Mouse (Mus musculus) adrenal gland (tissue): ENCODE results near the gene Gm10803.

ENCODE experiments used
- intact Hi-C: fragments of 180-260 bp; cut with DNase I; formaldehyde crosslinking; loops from one replicate; pipeline ENCODE4 v1.15.1; 2025

The Gm10803 gene

DNA sequence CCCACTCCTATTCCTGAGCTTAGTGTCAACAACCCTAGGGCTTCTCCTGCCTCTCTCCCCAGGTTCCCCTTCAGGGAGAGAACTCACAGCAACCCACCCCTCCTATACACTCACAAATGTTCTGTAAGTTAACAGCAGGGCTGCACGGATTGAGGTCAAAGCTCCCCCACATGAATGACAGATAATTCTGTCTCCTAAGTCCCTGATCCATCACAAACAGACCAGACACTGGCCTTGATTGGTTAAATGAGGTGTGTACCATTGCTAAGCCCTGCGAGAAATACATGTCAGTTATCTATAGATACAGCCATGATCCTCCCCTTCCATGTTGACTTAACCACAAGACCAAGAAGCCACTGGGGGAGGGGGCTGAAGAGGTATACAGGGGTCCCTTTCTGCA is 31.3 kb downstream of the Gm10803 start:
- intact Hi-C loops = no loop called here

DNA sequence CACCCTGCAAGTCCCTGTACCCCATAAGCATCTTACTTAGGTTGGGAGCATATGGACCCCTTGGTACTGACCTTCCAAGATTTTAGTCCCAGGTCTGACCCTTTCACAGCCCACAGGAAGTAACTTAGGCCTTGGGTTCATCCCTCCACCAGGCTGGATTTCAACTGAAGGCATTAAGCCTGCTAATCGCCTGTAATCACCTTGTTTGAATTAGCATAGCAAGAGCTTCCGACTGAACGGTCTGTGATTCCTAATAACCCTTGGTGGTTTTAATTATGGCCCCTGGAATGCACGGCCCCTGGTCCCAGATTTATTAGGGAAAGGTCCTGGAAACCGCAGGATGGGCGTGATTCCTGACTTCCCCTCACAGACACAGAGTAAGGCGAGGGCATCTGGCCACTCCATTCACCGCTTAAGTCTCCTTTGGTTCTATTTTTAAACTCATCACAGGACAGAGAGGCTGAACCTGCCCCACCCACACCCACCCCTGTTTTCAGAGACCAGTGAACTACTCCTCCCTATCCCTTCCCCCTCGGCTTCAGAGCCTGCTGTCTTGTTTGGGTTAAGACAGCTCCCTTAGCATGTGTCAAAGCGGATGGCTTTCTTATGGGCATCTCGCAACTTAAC is 31.9 kb downstream of the Gm10803 start:
- intact Hi-C loops = no loop called here

DNA sequence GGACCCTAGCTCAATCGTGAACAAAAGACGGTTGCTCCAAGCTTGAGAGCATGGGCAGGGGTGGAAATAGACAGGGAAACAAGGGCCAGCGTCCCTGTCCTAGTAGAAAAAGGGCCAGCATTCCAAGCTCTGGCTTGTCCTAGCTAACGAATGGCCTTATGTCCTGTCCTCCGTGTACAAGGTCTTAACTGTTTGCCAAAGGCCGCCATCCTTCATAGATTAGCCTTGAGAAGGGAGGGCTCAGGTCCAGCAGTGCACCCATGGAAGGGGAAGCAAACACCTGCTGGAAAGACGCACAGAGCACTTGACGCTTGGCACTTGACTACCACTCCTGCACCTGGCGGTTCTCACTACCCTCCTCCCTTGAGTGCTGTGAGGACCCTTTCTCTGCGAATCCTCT is 32.8 kb downstream of the Gm10803 start:
- intact Hi-C loops = no loop called here

DNA sequence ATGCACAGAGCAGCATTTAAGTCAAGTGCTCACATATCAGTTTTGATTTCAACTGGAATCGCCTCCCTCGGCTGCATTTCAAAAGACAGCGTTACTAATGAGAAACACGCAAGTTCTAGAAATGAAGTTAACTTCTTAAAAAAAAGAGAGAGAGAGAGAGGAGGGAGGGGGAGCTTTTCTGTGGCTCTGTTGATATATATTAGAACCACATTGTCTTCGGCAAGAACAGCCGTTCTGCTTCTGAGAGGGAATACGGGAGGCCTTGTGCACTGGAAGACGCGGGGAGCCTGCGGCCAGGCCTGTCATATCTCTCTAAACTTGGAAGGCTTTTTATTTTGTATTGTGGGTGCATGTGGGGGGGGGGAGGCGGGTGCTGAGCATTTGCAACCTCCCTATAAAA is 36.8 kb downstream of the Gm10803 start:
- intact Hi-C loops = no loop called here

- intact Hi-C loops = no loop called here
These were observed 39.4 kb downstream of the Gm10803 start for GRCm38 (mm10) chr2:93599731-93600130.

DNA sequence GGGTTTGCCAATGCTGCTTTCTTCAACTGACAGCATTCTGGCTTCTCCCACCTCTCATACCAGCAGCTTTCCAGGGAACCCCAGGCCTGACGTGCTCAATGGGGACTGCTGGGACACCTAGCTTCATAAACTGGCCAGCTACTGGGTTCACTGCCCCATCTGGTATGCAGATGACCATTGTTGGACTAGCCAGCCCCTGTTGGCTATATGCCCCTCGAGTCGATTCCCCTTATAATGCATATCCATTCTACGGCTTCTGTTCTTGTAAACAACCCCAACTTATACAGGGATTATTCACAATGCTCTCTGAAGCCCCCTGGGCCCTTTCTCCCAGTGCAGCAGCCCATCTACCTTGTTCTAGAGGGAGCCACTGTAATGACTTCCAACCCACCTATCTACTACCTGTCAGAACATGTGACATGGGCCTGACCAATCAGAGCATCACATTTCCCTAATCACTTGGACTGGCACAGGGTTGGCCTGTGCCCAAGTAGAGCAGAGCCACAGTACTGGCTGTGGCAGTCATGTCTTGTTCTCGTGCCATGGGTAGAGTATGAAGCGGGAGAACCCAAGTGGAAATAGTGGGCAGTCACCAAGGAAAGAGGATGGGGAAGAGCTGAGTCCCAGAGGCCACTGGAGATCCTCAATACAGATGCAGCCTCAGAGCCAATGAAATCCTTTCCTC is 44.4 kb downstream of the Gm10803 start:
- intact Hi-C loops = no loop called here

DNA sequence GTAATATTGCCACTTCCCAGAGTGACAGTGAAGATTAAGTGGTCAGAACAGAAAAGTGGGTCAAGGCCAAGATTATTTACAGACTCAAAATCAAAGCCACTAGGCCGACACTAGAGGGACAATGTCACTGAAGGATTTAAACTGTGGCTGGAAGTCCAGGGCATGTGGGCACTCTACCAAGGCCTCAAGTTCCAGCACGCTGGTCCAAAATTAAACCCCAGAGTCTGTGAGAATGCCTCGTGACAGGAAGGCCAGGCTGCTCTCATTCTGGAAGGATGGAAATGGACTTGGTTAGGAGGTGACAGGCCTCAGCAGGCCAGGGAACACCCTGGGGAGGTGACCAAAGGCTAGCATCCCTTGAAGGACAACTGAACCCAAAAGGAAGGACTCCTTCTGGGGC is 48.4 kb downstream of the Gm10803 start:
- intact Hi-C loops = no loop called here

DNA sequence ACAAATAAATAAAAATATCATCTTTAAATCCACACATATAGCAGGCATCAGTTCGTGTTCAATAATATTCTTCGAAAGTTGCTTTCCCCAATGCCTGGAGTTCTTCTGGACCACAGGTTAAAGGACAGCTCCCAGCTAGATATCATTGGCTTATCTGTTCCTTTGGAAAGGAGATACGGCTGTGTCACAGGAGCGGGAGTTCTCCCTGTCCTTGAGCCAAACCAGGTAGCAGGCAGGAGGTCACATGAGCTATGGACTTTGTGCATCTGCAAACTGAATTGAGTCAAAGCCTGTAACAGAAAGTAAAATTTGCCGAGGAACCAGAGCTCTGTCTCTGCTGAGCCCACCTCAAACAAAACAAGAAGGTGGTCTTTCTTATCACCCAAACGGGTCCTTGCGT is 52.7 kb downstream of the Gm10803 start:
- intact Hi-C loops = no loop called here
